Mouse (Mus musculus): Measurements from ENCODE around the gene Fry.

The Fry gene

DNA sequence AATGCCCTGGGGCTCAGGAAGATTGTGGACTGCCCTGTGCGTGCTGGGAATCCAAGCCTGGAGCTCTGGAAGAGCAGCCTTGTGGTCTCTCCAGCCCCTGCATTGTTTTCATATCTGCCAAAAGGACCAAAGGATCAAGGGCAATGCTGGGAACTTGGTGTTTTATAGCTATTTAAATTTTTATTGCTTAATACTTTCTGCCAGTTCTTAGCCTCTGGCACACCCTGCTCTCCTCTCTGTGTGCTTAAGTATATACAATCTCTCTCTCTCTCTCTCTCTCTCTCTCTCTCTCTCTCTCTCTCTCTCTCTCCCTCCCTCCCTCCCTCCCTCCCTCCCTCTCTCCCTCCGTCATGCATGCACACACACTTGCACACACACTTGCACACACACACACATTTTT, 147.5 kb downstream of the Fry start:
- DNase-seq (ENCODE audit: low read depth, low spot score), result no peak

DNA sequence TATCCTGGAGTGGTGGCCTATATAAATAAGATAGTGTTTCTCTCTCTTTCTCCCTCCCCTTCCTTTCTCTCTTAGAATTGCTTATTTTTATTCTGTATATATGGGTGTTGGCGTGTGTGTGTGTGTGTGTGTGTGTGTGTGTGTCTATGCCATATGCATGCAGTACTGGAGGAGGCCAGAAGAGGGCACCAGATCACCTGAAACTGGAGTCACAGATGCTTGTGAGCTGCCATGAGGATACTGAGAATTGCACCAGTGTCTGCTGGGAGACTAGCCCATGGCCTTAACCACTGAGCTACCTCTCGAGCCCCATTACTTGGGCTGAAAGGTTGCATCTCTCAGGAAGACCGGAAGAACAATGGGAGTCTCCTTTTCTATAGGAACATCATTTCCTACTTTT, 149.8 kb downstream of the Fry start:
- DNase-seq (ENCODE audit: low read depth, low spot score), result no peak

DNA sequence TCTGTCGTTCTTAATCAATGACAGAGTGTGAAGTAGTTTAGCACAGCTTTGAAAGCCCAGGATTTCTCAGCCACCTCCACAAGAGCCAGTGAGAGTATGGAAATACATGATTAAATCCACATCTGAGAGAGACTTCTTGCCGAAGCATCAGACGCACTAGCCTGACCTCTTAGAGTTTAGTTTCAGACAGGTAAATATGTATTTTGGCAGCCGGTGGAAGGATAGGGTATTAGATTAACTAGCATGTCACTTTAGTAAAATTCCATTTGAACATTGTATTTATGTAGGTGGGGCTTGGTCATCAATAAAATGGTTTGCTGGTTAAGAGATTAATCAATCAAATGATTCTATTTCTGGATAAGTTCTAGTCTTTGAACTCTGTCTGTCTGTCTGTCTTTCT, 152.0 kb downstream of the Fry start:
- no peak for DNase-seq (ENCODE audit: low read depth, low spot score)

DNA sequence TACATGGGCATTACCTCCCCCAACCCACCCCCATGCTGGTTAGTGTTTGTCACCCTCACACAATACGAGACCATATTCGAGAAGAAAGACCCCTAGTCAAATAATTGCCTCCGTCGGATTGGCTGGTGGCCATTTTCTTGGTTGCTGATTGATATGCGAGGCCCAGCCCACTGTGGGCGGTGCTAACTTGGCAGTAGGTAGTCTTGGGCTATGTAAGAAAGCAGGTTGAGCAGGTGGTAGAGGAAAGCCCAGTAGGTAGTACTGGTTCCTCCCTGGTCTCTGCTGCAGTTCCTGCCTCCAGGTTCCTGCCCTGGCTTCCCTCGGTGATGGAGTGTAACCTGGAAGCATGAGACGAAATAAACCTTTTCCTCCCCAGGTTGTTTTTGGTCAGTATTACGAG, 153.7 kb downstream of the Fry start:
- DNase-seq (ENCODE audit: low read depth, low spot score), result no peak

DNA sequence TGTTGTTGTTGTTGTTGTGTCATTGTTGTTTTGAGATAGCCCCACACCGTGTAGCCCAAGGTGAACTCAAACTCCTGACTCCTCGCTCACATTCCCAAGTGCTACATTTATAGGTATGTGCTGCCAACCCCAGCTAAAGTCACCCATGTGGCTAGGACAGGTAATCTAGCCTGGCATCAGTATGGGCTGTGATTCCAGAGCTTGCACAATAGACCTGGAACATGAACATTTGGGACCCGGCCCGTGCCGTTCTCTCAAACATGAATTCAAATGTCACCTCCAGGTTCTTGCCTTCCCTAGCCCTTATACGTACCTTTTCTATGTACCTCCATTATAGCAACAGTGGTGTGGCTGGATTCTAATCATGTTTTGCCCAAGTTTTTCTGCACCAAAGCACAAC, 156.9 kb downstream of the Fry start:
- DNase-seq (ENCODE audit: low read depth, low spot score), result no peak

DNA sequence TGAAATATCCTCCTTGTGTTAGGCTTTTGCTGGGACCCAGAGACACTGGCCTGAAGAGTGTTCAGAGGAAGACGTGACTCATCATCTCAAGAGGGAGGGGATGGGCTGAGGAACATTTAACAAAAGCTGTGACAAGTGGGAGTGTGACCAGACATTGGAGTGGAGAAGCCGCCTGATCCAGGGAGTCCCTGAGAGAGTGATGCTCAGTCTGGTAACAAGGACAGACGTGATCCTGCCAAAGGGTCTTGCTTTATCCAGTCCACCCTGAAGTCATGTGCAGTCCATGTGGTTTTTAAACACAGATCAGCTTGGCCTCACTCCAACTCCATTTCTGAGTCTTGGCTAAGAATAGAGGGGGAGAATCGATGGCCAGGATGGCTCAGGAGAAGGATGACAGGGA, 158.2 kb downstream of the Fry start:
- no peak for DNase-seq (ENCODE audit: low read depth, low spot score)

DNA sequence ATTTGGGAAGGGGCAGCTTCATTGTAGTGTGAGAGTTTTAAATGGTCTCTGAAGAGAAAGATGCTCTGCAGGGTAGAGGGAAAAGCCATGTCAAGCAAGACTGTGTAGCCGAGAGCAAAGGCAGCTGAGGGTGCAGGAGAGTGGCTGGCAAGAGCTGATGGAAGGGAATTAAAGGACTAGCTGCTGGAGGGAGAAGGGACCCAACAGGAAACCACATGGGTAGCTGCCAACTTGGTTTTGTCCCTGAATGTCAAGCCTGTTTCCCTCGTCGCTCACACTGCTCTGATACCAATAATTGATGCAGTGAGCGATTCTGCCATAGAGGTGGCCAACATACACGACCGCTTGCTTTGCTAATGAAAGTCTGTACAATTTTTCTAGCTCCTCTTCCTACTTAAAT, 160.9 kb downstream of the Fry start:
- DNase-seq (ENCODE audit: low read depth, low spot score), result no peak

DNA sequence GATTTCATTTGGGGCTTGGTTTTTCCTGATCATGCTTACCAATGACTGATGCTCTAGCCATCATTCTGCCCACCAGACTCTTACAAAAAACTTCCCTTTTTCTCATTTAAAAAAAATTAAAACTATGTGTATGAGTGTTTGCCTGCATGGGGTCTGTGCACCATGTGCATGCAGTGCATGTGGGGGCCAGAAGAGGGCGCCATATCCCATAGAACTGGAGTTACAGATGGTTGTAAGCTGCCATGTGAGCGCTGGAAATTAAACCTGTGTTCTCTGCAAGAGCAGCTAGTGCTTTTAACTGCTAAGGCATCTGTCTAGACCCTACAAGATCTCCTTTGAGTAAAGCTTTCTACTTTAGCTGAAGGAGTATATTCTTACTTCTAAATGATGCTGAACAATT, 162.6 kb downstream of the Fry start:
- DNase-seq (ENCODE audit: low read depth, low spot score), result no peak

DNA sequence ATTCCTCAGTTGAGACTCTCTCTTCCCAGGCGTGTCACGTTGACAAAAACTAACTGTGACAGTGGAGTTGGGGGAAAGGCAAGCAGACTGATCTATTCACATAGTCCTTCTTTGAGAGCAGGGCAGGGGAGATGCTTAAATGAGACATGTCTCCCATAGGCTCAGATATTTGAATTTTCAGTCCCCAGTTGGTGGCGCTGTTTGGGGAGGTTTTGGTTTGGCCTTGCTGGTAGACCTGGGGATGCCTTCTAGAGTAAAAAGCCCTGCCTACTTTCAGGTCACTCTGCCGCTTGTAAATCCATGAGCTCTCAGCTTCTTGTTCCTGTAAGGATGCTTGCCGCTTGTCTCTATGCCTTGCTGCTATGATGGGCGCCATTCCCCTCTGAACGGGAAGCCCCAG, 163.6 kb downstream of the Fry start:
- no peak for DNase-seq (ENCODE audit: low read depth, low spot score)

DNA sequence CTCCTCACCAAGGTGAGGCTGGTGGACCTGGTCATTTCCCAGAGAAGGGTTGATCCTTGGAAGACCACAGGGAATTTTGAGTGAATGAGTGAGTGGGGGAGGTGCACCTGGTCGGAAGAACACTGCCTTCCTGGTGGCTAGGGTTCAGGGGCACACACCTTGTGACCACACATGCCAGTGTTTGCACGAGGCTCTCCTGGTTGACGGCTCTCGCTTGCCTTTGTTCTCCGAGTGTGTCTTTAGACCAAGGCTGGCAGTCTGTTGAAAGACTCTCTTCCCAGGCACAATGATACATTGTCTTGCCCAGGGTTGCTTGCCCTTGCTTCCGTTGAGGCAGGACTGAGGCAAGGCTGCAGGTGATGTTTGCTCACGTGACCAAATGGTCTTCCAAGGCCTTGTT, 169.5 kb downstream of the Fry start:
- DNase-seq (ENCODE audit: low read depth, low spot score), result no peak

DNA sequence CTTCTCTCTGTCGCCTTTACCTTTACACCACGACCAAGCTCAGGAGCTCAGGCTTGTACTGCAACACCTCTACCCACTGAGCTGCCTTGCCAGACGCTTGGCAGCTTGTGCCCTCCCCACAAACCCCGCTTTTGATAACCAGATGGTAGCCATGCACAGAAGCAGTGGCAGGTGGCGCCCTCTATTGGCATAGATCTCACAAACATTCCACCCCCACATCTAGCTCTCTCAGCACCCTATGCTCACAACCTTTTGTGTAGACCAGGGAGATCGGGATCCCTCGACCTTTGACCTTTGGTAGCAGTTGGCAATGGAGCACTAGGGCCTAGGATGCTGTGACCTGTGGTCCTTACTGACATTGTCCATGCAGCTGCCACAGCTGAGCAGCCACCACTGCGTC, 171.2 kb downstream of the Fry start:
- DNase-seq (ENCODE audit: low read depth, low spot score), result no peak

DNA sequence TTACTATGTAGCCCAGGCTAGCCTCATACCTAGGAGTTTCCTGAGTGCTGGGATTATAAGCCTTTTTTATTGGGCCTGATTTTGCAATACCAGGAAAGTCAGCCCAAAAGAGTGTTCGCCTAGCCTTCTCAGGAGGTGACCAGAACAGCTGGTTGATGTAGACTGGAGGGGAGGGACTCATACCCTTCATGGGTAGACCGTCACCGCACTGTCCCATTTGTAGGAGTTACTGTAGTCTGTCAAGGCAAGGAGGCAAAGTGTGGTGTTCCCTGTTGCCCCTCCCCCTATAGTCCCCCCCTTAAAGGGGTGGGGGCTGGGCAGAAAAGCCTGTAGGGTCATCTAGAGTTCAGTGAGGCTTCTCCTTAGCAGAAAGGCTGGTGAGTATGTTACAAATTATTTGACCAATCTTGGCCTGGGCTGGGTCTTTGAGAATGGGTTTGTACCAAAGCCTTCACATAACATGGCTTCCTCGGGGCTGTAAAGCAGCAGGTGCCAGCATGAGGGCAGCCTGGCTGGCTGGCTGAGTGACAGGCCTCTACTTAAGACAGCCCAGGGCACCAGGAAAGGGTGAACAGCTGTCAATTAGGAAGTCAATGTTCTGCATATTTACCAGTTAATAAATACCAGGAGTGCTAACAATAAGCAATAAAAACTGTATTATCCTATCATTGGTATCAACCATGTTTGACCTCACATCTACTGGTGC, 172.2 kb downstream of the Fry start:
- DNase-seq (ENCODE audit: low read depth, low spot score), result no peak

DNA sequence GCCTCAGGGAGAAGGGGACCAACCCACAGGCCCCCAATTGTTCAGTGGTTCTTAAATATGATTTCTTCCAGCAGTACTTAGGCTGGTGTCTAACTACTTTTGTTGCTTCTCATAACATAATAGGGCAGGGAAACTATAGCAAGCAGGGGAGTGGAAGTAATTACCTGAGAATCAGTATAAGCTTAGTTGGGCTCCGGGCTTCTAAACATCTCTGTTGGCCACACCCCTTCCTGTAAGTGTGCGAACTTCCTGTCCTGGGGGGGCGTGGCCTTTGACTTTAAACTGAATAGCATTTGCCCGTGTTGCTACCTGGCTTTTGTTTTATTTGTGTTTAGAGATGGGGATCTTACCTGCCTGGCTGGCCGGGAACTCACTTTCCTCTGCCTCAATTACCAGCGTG, 172.8 kb downstream of the Fry start:
- DNase-seq (ENCODE audit: low read depth, low spot score), result no peak

DNA sequence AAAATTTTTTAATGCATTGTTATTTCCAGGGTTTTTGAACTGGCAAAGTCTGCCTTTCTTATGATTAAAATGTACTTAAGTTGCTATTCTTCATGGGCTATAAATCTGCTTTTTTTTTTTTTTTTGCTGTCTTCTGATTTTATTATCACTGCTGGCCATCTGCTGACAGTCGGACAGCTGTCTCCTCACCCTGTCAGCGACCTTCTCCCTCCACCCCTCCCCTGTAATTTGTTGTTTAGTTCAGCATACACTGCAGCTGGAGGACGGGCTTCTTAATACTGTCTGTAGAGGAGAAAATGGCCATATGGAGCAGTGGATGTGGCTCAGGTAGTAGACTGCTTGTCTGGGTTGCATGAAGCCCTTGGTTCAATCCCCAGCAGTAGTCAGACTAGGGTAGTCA, 173.7 kb downstream of the Fry start:
- DNase-seq (ENCODE audit: low read depth, low spot score), result no peak

DNA sequence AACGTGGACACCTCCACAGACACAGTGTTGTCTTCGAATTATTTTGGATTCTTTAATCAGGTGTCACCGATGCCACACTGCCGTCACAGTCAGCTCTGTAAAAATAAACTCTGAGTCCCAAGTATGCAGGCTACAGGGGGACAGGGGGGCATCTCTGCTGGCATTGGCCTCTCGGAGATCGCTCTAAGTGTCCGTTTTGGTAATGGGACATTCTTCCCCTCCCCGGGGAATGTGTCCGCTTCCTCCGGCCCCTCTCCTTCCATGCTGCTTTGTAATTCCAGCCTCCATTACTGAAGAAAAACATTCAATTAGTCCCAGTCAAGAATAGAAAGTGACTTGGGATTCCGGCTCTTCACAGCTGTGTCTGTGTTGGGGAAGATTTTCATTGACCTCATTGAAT, 175.9 kb downstream of the Fry start:
- DNase-seq (ENCODE audit: low read depth, low spot score), result no peak

DNA sequence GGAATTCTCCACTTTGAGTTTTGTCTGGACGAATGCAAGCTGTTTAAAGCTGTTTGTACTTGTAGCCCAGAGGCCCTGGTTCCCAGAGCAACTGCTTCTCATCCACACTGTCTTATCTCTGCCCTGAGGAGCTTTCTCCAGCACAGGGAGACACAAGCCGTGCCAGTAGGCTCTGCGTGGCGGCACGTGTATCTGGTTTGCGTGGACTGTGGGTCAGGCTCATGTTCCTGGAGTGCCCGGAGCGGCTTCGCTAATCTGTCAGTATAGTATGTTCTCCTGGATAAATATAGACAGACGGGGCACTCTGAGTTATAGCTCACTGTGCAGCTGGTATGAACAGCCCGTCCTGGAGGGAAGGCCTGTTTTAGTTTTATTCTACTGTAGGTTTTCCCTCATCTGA, 176.7 kb downstream of the Fry start:
- peak; percentile 11 for DNase-seq (ENCODE audit: low read depth, low spot score)

DNA sequence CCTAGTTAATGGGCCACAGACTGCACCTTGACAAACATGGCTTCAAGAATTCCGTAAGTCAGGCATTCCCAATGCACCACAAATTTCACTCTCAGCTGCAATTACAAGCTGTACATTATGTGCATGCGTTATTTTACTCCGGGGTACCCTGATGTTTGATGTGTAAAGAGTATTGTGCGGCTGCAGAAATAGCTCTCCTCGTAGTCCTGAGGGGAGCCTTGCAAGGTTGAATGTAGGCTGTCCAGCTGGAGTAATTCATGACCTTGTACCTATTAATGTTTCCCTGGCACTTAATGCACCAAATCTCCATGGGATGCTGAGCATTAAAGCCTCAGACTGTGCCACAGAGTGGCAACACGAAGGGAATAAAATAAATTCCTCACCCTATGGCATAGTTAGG, 180.5 kb downstream of the Fry start:
- no peak for DNase-seq (ENCODE audit: low read depth, low spot score)

DNA sequence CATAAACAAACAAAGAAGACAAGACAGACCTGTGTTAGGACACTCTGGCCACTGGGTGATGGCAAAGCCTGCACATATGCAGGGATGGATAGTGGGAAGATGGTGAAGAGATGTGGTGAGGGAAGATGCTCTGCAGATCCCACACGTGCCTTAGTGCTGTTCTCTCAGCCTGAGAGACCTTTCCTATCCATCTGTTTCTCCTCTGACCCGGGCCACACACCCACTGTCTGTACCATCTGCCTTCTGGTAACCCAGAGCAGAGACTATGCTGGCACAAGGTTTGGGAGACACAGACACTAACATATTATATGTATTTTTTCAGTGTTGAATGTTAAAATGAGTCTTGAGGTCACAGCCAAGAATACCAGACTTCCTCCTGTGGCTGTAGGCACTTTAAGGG, 183.7 kb downstream of the Fry start:
- DNase-seq (ENCODE audit: low read depth, low spot score), result no peak

DNA sequence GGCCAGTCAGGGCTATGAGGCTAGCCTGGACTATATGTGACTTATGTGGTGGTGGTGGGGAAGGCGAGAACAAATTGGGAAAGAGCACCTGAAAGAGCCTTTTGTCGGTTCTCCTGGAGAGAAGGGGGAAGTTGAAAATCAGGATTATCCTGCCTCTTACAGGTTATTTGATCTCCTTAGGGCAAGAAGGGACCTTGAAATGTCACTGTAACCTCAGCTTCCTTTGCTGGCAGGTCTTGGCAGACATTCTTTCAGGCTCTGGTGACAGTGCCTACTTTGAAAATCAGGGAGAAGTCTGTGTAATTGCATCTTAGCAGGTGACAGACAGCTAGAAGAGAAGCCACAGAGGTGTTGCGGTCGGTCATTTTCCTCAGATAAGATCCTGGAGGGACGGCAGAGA, 184.6 kb downstream of the Fry start:
- DNase-seq (ENCODE audit: low read depth, low spot score), result no peak

DNA sequence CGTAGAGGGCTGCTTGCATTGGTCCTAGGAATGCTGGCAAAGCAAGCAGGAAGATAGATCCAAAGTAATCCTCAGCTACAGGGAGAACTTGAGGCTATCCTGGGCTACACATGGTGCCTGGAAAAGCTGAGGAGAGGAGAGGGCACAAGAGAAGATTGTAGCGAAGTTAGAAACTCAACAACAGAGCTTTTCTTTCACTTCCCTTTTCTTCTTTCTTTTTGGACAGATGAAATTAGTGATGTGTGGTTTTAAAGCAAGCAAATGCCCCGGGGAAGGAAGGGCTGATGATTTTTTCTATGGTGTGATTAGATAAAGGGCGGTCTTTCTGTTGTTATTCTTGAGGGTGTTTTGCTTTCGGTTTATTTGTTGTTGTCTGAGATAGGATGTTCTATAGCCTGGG, 188.1 kb downstream of the Fry start:
- DNase-seq (ENCODE audit: low read depth, low spot score), result no peak

DNA sequence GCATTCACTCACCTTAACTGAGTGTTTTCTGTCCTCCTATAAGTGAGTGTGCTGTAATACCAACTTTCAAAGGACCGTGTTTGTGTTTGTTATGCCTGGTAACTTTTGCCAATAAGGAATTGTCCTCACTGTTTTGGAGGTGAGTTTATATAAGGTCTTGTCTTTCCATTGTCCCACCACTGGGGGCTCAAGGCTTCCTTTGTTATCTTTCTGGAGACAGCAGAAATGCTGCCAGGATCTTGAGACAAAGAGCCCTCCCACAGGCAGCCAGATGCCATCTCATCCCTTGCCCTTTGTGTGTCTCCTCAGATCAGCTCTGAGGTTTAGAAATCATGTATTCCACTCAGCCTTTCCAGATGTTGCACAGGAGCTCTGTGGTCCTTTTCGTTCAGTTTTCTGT, 194.8 kb downstream of the Fry start:
- no peak for DNase-seq (ENCODE audit: low read depth, low spot score)

DNA sequence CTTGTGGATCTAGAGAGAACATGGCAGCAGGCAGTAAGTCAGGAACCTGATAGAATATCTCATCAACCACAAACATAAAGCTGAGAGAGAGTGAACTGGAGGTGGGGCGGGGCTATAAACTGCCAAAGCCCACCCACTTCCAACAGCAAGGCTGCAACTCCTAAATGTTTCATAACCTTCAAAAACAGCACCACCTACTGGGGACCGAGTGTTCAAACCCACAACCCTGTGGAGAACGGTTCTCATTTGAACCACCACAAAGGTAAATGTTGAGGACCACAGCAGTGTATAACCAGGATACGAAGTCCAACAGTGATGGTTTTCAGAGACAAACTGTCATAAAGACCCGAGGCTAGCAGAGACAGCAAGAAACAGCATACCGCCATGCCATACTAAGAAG, 196.1 kb downstream of the Fry start:
- no peak for DNase-seq (ENCODE audit: low read depth, low spot score)

DNA sequence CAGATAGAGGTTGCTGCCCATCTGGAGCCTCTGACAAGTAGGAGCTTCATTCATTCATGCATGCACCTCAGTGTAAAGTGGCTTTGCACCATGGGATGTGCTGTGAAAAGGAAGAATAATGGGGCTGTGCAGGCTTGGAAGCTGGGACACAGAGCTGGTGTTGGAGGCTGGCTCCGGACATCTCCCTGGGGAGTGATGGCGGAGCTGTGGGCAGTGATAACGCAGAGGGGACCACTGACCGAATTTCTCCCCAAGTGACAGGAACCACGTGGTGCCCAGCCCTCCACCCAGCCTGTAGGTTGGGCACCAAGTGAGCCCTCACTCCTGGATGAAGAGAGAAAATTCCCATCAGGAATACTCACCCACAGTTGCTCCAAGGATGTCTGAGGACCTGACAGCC, 207.0 kb downstream of the Fry start:
- no peak for DNase-seq (ENCODE audit: low read depth, low spot score)

DNA sequence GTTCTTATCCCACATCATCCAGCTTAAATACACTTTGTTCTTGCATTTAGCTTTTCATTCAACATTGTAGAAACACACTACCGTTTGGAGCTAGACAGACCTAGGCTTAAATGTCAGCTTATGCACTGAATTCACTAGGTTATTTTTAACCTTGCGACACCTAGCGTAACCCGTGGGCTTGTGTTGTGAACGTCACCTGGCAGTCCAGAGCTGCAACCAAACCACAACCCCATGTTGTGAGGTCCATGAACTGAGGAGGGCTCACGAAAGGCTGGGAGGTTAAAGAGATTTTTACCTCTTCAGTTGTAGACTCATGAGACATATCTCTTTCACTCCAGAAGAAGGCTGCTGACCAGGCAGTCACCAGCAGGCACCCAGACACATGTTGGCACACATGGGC, 210.2 kb downstream of the Fry start:
- DNase-seq (ENCODE audit: low read depth, low spot score), result no peak

All from retina, adult 2 months (tissue).